Mouse (Mus musculus) induced T-regulatory cell, adult 2 months (primary cell): ENCODE data around the gene Sfswap.
"Not testable (repeated sequence)": the region's sequence is repeated elsewhere in the genome, so short reads cannot be mapped to it uniquely, and the experiment has no call there.

ENCODE experiments used
- DNase-seq: peaks from one replicate; pipeline ENCODE4 v3.0.0-alpha.2; 2012; ENCODE audit warnings: low read depth

Sfswap gene

GRCm38 (mm10) chr5:129586016-129586415 lies 85.0 kb downstream of the Sfswap start:
- peak; percentile 90 for DNase-seq

GRCm38 (mm10) chr5:129586471-129586870 lies 85.5 kb downstream of the Sfswap start:
- no peak for DNase-seq

- peak; percentile 16 for DNase-seq
Measured at GRCm38 (mm10) chr5:129590915-129591314, 89.9 kb downstream of the Sfswap start.

GRCm38 (mm10) chr5:129594116-129595114 lies 93.4 kb downstream of the Sfswap start:
- DNase-seq: peak; percentile 85

- DNase-seq: peak; percentile 26
Measured at GRCm38 (mm10) chr5:129602071-129602487, 101.1 kb downstream of the Sfswap start.

GRCm38 (mm10) chr5:129607476-129607875 lies 106.5 kb downstream of the Sfswap start:
- DNase-seq: no peak

- peak; percentile 66 for DNase-seq
Measured at GRCm38 (mm10) chr5:129611060-129611459, 110.0 kb downstream of the Sfswap start.

- DNase-seq: not testable (repeated sequence)
Measured at GRCm38 (mm10) chr5:129620600-129620999, 119.6 kb downstream of the Sfswap start.
